Mouse (Mus musculus) adrenal gland, adult (tissue): Measurements from ENCODE around the gene Gsap.
"Not testable (repeated sequence)": the region's sequence is repeated elsewhere in the genome, so short reads cannot be mapped to it uniquely, and the experiment has no call there.

Experiments used
- DNase-seq, 2 experiments: peaks; one replicate each; pipeline ENCODE4 v3.0.0; 2022 to 2023; ENCODE audit warnings: low spot score in 1 of 2; ENCODE audit not compliant: inconsistent age in 2 of 2

Gsap gene

DNA sequence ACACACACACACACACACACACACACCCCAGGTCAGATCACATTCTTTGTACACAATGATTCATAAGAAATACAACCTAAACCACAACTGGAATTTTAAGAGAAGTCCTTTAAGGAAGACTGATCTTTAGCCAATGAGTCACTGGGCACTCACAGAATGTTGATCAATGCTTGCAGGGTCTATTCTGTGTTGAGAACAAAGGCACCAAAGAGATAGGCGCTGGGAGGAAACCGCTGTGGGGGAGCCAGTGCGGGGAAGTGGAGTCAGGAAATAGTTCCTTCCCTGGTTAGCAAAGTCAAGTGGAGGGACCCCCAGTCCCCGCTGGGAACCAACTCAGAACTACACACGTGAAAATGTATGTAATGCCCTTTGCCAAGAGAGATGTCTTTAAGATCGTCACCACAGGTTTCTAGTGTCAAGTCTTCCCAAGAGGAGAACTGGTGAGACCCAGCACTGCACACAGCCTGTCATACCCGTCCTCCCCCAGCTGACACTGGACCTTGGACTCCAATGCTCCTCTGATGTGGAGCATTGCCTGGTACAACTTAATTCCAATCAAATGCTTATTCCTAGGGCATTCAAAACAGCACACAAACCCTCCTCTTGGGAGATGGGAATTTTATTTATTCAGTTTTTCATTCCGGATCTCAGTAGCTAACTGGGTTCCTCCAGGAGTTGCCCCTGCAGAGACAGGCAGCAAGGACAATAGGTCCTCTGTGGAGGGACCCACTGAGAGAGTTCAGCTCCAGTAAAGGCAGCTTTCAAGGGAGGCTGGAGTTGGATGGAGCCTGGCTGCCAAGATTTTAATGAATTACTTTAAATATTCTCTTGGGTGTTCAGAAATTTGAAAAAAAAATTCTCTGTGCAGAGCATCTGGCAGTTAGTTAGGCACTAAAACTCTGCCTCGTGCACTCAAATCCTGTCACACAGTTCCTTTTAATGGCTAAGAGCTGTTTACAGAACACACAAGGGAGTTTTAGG, 10.6 kb upstream of the Gsap start:
- peak in 1 of 2 experiments; percentile 35 for DNase-seq

DNA sequence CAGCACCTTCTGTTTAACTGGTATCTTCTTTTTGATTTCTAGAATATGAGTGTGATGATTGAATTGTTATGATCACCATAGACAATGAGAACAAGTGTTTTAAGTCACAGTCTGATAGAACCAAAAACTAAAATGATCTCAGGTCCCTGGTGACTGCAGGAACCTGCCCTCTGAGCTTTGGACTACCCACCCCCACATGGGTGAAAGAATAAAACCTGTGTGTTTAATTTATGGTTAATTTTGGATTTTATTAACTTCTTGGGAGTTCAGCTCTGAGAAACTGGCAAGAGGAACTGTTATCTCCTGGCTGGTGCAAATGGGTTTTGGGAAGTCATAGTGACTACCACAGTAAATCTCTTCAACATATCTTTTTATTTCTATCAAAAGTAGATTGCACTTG, 6.6 kb upstream of the Gsap start:
- DNase-seq, result no peak

DNA sequence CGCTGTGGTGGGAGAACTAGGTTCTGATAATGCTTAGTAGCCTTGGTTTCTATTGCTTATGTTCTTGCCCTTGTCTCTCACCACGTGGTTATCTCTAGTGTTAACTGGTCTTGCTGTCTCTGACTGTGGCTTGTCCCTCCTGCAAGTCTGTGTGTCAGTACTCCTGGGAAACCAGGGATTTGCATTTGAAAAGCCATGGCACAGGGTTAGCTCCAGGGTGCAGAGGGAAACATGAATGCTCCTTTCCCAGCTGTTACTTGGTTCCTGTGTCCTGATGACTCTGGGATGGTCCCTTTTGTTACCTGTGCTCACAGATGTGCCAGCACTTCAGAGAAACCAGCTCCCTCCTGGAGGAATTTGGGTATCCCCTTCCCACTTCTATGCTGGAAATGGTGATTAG, 3.0 kb upstream of the Gsap start:
- DNase-seq, result not testable (repeated sequence)

- no peak for DNase-seq
These were observed 766 bp downstream of the Gsap start for GRCm38 (mm10) chr5:21186821-21187220.

DNA sequence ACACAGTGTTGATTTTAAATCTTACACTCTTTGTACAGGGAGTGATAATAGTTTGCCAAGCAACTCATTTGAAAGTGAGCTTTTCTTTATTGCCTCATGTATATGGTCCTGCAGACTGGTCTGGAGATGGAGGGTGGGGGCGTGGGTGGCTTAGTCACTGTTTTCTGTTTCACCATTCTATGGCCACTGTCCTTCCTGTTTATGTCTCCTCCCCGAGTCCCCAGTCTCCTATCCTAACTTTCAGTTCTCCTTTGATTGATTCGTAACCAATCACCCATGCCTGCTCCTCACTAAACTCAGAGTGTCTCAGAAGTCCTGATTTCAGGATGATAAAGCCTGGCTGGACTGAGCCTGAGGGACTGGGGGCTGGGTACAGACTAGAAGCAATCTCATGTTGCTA, 2.4 kb downstream of the Gsap start:
- DNase-seq, result no peak

DNA sequence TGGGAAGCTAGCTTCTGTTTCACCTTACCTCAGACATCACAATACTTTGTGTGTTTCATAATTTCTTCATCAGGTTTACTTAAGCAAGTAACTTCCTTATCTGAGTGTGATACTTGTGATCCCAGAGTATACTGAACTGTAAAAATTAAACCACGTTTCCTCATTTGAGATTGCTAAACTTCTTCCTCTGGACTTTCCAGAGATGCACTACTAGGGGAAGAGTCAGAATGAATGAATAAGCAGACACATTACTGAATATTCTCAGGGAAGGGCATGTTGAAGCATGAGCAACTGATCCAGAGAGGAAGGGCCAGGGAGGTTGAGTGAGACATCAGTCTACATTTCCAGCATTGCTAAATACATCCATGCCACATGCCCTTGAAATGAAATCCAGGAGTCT, 3.0 kb downstream of the Gsap start:
- DNase-seq, result no peak

DNA sequence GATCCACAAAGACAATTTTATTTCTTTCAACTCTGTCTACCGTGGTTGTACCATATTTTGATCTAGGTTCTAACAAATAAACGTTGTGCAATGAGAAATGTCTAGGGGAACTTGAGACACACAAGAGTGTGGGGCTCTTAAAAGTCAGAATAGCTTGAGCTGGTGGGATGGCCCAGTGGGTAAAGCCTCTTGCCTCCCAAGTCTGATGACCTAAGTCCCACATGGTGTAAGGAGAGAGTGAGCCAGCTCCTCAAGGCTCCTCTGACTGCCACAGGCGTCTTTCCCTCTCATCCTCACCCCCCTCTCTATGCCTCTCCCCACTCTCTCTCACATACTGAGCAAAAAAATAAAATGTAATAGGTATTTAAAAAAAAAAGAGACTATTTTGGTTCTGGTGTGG, 3.4 kb downstream of the Gsap start:
- DNase-seq, result no peak

DNA sequence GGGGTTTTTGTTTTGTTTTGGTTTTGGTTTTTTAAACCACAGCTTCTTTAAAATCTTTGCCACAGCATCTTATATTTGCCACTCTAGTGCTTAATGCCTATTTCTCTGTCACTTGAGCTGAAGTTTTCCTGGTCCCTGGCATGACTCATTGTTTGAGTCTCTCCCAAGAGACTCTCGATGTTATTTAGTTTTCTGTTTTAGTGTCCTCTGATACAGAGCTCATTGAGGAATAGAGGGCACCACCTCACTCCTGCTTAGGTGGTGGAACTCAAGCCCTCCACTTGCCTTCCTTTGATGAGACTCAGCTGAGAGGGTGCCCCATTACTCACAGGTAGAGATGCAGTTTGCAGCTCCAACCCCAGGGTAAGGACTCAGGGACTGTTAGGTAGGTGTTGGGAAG, 17.4 kb downstream of the Gsap start:
- no peak for DNase-seq

DNA sequence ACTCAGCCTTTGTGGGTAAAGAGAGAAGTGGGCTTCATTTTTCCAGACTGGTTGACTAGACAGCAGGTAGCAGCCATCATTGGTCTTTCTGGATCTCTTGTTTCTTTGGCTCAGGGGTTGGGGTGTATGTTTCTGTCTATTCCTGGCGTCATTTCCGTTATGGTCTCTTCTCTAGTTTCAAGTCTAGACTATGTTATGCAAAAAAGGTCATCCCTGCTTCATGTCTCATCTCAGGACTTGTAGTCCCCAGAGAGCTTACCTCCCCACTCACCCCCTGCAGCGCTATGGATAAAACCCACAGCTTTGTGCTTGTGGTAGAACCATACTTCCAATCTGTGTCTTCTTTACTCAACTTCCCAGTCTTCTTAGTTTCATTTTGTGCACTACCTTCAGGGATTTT, 18.1 kb downstream of the Gsap start:
- DNase-seq, result no peak

DNA sequence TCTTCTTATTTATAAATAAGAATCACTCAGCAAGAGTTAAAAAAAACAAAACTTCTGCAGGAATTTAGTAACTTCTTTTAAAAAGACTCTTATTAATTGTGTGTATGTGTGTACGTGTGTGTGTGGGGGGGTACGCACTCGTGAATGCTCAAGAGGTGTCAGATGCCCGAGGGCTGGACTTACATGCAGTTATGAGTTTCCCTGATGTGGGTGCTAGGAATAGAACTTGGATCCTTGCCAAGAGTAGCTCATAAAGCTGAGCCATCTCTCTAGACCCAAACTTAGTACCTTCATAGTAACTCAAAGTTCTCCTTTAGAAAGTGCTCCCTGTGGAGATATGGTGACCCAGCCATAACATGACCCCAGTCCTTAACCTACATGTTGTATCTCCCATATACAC, 20.0 kb downstream of the Gsap start:
- no peak for DNase-seq

GRCm38 (mm10) chr5:21211406-21211805, 25.4 kb downstream of the Gsap start:
- DNase-seq, result no peak

- no peak for DNase-seq
These were observed 26.9 kb downstream of the Gsap start for GRCm38 (mm10) chr5:21212933-21213332.

- no peak for DNase-seq
These were observed 27.7 kb downstream of the Gsap start for GRCm38 (mm10) chr5:21213801-21214200.

DNA sequence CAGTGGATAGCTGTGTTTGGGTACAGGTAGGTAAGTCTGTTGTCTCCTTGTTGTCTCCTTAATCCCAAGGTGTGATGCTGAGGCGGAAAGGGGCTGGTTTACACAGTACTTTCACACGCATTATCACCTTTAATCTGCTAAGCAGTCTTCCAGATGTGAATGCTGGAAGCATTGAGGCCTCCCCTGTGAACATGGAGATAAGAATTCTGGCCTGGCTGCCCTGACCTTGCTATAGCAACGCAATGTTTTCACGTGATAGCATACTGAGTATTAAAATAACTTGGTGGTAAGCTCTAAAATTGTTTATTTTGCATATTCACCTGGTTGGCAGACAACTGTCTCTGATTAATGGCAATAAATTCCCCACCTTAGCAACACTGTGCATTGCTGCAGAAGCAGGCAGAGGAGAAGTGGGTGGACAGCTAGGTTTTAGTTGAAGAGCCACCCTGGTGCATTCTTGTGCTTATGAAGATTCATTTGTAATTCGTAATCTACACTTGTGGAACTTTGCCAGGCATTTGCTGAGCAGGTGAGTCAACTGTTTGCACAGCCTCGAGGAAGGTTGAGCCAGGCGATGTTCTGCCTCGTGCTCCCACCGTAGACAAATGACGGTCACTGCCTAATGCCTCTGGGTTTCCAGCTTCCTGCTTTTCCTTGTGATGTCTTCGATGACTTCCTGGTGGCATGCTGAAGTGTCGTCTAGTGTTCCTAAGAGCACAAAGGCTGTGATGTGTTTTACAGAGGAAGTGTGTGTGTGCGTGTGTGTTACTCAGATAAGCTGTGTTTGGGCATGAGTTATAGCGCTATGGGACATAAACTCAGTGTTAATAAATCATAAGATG, 31.6 kb downstream of the Gsap start:
- no peak for DNase-seq

DNA sequence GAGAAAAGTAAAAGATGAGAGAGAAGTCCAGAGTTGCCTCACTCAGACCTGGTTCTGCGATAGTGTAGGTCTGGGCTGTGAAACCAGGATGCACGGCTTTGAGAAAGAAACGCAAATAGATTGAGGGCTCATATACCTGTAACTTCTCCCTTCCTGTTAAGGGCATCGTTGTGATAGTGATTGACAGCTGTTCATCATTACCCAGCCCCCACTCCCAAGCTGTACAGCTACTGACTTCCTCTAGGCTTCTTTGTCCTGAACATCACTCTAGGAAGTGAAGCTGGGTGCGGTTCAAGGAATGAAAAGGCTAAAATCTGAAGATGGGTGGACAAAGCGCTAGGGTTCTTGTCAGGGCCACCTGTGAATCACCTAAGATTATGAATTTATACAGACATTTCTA, 46.8 kb downstream of the Gsap start:
- no peak for DNase-seq

DNA sequence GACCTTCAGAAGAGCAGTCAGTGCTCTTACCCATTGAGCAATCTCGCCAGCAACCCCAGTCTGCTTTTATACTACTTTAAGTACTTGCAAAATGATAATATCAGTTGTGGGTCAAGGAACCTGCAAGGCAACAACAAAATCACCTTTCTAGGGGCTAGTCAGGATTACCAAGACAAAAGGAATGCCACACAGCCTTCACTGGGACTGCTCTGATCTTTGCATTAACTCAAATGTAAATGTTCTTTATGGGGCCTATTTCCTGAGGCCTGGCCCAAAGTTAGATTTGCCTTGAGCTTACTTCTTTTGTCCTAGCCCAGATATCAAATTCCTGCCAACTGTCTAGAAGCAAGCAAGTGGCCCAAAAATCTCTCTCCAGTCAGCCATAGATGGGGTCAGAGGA, 58.5 kb downstream of the Gsap start:
- DNase-seq, result no peak

DNA sequence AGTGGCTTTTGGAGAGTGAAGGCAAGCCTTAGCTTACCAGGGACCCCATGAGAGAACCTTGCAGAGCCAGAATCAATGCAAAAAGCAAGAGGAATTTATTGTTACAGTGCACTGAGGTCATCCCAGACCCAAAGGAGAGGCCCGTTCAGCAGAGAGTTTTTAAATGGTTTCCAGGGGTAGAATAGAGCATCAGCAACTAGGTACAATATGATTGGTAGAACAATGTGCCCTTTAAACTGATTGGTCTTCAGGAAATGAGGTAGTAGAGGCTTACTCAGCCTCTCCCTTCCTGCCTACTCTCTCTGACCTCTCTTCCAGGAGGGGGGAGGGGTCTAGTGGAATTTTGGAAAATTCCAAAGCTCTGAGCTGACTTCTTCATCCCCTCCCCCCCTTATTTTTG, 59.2 kb downstream of the Gsap start:
- DNase-seq, result peak in 1 of 2 experiments; percentile 22

- peak; percentile 65 to 84 for DNase-seq
These were observed 60.7 kb downstream of the Gsap start for GRCm38 (mm10) chr5:21246794-21247193.

GRCm38 (mm10) chr5:21247916-21248315, 61.9 kb downstream of the Gsap start:
- no peak for DNase-seq

DNA sequence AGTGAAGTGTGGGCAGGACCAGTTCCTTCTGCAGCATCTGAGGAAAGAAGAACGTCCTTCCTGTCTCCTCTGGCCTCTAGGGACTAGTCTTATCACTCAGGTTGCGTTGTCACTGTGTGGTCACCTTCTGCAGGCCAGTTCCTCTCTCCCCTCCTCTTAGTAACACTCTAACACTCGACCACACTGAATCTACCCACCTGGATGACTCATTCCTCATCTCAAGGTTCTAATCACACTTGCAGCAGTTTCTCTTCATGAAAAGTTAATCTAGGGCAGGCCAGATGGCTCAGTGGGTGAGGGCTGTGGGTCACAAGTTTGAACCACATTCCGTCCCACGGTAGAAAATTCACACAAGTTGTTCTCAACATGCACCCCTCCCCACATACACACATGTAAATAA, 62.8 kb downstream of the Gsap start:
- peak in 1 of 2 experiments; percentile 14 for DNase-seq

DNA sequence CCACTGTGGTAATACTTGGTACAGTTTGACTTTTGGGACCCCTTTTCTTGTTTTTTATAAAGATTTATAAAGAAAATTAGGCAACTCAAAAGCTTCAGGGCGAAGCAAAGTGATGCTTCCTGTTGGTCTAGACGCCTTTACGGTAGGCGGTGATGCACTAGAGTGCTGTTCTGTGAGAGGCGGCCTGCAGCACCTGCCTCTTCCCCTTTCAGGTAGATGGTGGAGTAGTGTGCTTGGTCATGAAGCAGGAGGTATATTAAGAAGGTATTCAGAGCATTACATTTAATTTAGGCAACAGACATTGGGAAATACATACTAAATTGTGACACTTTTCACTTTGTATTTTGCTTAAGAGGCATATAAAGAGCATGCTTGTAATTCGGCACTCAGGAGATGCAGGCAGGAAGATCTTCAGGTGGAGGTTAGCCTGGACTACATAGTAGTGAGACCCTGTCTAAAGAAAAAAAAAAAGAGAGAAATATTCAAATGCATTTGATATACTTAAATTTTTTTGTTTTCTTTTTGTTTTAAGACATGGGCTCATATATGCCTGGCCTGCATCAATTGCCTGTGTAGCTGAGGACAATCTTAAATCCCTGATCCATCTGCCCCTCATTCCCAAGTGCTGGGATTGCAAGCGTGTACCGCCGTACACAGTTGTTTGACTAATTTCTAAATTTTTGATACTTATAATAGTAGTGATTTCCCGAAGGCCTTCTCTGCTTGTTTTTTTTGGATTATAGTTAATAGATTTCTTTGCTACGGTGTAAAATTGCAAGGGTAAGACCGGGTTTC, 68.9 kb downstream of the Gsap start:
- peak in 1 of 2 experiments; percentile 12 for DNase-seq
